Mouse (Mus musculus) kidney, embryonic 16.5 days (tissue): ENCODE measurements around the gene H2-Oa. TPM values are rescaled to one million over a fixed set of nuclear protein-coding genes. Genes with fewer than 3 reads are reported as not detected.

Experiments
- ATAC-seq: fragments of 200-750 bp; cut with Nextera tagmentation; 2 replicates; pipeline ENCODE4 v1.8.0; 2017; ENCODE audit warnings: moderate TSS enrichment; ENCODE audit not compliant: low FRiP score, low TSS enrichment
- H3K27ac ChIP-seq: fragments of 300-500 bp; sonication (generic); 2 replicates; pipeline ENCODE4 v1.5.1; 2014; ENCODE audit warnings: low read length
- H3K27me3 ChIP-seq: fragments of 300-500 bp; sonication (generic); 2 replicates; pipeline ENCODE4 v1.6.1; 2014; ENCODE audit warnings: low read length, control low read depth, mixed read lengths; ENCODE audit not compliant: insufficient read depth
- H3K36me3 ChIP-seq: fragments of 300-500 bp; sonication (generic); 2 replicates; pipeline ENCODE4 v1.6.1; 2014; ENCODE audit warnings: low read length, control low read depth, mixed read lengths; ENCODE audit not compliant: insufficient read depth
- H3K4me1 ChIP-seq: fragments of 300-500 bp; sonication (generic); 2 replicates; pipeline ENCODE4 v1.6.1; 2014; ENCODE audit warnings: low read length, control low read depth, mixed read lengths; ENCODE audit not compliant: insufficient read depth
- H3K4me2 ChIP-seq: fragments of 300-500 bp; sonication (generic); replicated peaks from 2 replicates; pipeline ENCODE4 v1.6.1; 2014; ENCODE audit warnings: low read depth, low read length
- H3K4me3 ChIP-seq: fragments of 300-500 bp; sonication (generic); 2 replicates; pipeline ENCODE4 v1.5.1; 2014; ENCODE audit warnings: mild to moderate bottlenecking, low read length
- H3K9ac ChIP-seq: fragments of 300-500 bp; sonication (generic); replicated peaks from 2 replicates; pipeline ENCODE4 v1.6.1; 2014; ENCODE audit warnings: low read length
- H3K9me3 ChIP-seq: fragments of 300-500 bp; sonication (generic); 2 replicates; pipeline ENCODE4 v1.6.1; 2016; ENCODE audit warnings: low read length, control low read depth
- WGBS: fragments of 180-500 bp; shearing (Covaris S2); extraction: QIAGEN DNeasy Blood & Tissue Kit; methylation state at CpG from one replicate; pipeline ENCODE4 v1.1.7; 2014; 5-methylcytosine and 5-hydroxymethylcytosine counted together
- polyA plus RNA-seq: library from polyadenylated mRNA; unstranded; fragments of >200 nt; fragmentation: Nextera tagmentation; extraction: Ambion mirVana; gene quantifications from 2 replicates; pipeline ENCODE4 v1.2.1, GENCODE M21; 2015

Gene H2-Oa
- polyA plus RNA-seq, 1 experiment from 2014 or later = 0.52 TPM

GRCm38 (mm10) chr17:34098709-34099479, 6.8 kb downstream of the H2-Oa start:
- Histone ChIP-seq H3K4me3 (no peak overlapping the region), H3K9me3 (0 out of 2 replicates have a peak, but pooled peaks cover 4% of the 10 kb centered on the region), H3K27me3 (no peaks in the 10 kb centered on the region), H3K27ac (no peak overlapping the region), H3K4me2 (no peak overlapping the region), H3K9ac (no peak overlapping the region), H3K4me1 (0 out of 2 replicates have a peak, but pooled peaks cover 3% of the 10 kb centered on the region), H3K36me3 (no peaks in the 10 kb centered on the region)
- WGBS = 44% methylated on average over 10 of the region's 10 CpGs
- ATAC-seq = 0 out of 2 replicates have a peak, but pooled peaks have one; percentile 42

GRCm38 (mm10) chr17:34099531-34099930, 7.4 kb downstream of the H2-Oa start:
- Histone ChIP-seq H3K36me3 (no peaks in the 10 kb centered on the region), H3K4me2 (no peak overlapping the region), H3K9ac (no peak overlapping the region), H3K27ac (no peak overlapping the region), H3K9me3 (no peaks in the 10 kb centered on the region), H3K4me1 (0 out of 2 replicates have a peak, but pooled peaks cover 3% of the 10 kb centered on the region), H3K4me3 (no peak overlapping the region), H3K27me3 (no peaks in the 10 kb centered on the region)
- no peak for ATAC-seq
- 51% methylated on average over 5 of the region's 5 CpGs for WGBS

GRCm38 (mm10) chr17:34101185-34101584, 9.0 kb downstream of the H2-Oa start:
- 0 out of 2 replicates have a peak, but pooled peaks cover 3% of the 10 kb centered on the region for H3K4me1 ChIP-seq
- H3K27ac ChIP-seq = no peak overlapping the region
- H3K27me3 ChIP-seq = no peaks in the 10 kb centered on the region
- H3K4me3 ChIP-seq = no peak overlapping the region
- 0 out of 2 replicates have a peak, but pooled peaks have one; percentile 42 for ATAC-seq
- WGBS = 34% methylated on average over 5 of the region's 5 CpGs
- peaks cover 2% of the 10 kb centered on the region; the same call in 1 of the 2 replicates for H3K9me3 ChIP-seq
- H3K36me3 ChIP-seq = no peaks in the 10 kb centered on the region
- no peak overlapping the region for H3K9ac ChIP-seq
- H3K4me2 ChIP-seq = no peak overlapping the region

GRCm38 (mm10) chr17:34101604-34102032, 9.5 kb downstream of the H2-Oa start:
- Histone ChIP-seq H3K4me3 (peak overlapping the region; percentile 14; the same call in 1 of the 2 replicates), H3K4me2 (peak overlapping the region; percentile 48), H3K9ac (no peak overlapping the region; the same call in 1 of the 2 replicates), H3K27ac (no peak overlapping the region), H3K27me3 (no peaks in the 10 kb centered on the region), H3K4me1 (0 out of 2 replicates have a peak, but pooled peaks cover 3% of the 10 kb centered on the region), H3K9me3 (peaks cover 2% of the 10 kb centered on the region; the same call in 1 of the 2 replicates), H3K36me3 (no peaks in the 10 kb centered on the region)
- ATAC-seq = peak; percentile 87
- 4% methylated on average over 12 of the region's 12 CpGs for WGBS

- ATAC-seq = no peak
- 79% methylated on average over 6 of the region's 6 CpGs for WGBS
- Histone ChIP-seq H3K9ac (no peak overlapping the region), H3K9me3 (peaks cover 2% of the 10 kb centered on the region; the same call in 1 of the 2 replicates), H3K4me3 (no peak overlapping the region), H3K27me3 (no peaks in the 10 kb centered on the region), H3K4me1 (0 out of 2 replicates have a peak, but pooled peaks cover 3% of the 10 kb centered on the region), H3K36me3 (no peaks in the 10 kb centered on the region), H3K27ac (no peak overlapping the region), H3K4me2 (no peak overlapping the region)
These were observed 10.7 kb downstream of the H2-Oa start for GRCm38 (mm10) chr17:34102831-34103230.

GRCm38 (mm10) chr17:34104804-34105203, 12.7 kb downstream of the H2-Oa start:
- peaks cover 2% of the 10 kb centered on the region; the same call in 1 of the 2 replicates for H3K9me3 ChIP-seq
- ATAC-seq = no peak

GRCm38 (mm10) chr17:34106555-34106954, 14.4 kb downstream of the H2-Oa start:
- Histone ChIP-seq H3K27me3 (no peaks in the 10 kb centered on the region), H3K4me1 (0 out of 2 replicates have a peak, but pooled peaks cover 3% of the 10 kb centered on the region), H3K9ac (no peak overlapping the region), H3K9me3 (peaks cover 2% of the 10 kb centered on the region; the same call in 1 of the 2 replicates), H3K4me2 (no peak overlapping the region), H3K4me3 (no peak overlapping the region), H3K36me3 (peaks cover 22% of the 10 kb centered on the region), H3K27ac (no peak overlapping the region)
- 84% methylated on average over 7 of the region's 7 CpGs for WGBS
- no peak for ATAC-seq

More at GRCm38 (mm10) chr17:34104804-34105203, 12.7 kb downstream of the H2-Oa start:
- Histone ChIP-seq H3K27ac (no peak overlapping the region), H3K9ac (no peak overlapping the region), H3K27me3 (no peaks in the 10 kb centered on the region), H3K36me3 (peaks cover 7% of the 10 kb centered on the region; the same call in 1 of the 2 replicates), H3K4me1 (0 out of 2 replicates have a peak, but pooled peaks cover 3% of the 10 kb centered on the region), H3K4me3 (no peak overlapping the region), H3K4me2 (no peak overlapping the region)
- WGBS = 80% methylated on average over 9 of the region's 9 CpGs

- ATAC-seq = no peak
- WGBS = 83% methylated on average over 7 of the region's 7 CpGs
- H3K36me3 ChIP-seq = peaks cover 28% of the 10 kb centered on the region
- H3K4me1 ChIP-seq = no peaks in the 10 kb centered on the region; the same call in 1 of the 2 replicates
- no peak overlapping the region for H3K4me2 ChIP-seq
- H3K27ac ChIP-seq = no peak overlapping the region
- H3K9ac ChIP-seq = no peak overlapping the region
- H3K9me3 ChIP-seq = peaks cover 2% of the 10 kb centered on the region; the same call in 1 of the 2 replicates
- H3K4me3 ChIP-seq = no peak overlapping the region
- no peaks in the 10 kb centered on the region for H3K27me3 ChIP-seq
These were observed 15.1 kb downstream of the H2-Oa start for GRCm38 (mm10) chr17:34107109-34107867.

GRCm38 (mm10) chr17:34108460-34108859, 16.3 kb downstream of the H2-Oa start:
- Histone ChIP-seq H3K27me3 (no peaks in the 10 kb centered on the region), H3K4me3 (no peak overlapping the region), H3K9me3 (peaks cover 2% of the 10 kb centered on the region; the same call in 1 of the 2 replicates), H3K4me1 (no peaks in the 10 kb centered on the region; the same call in 1 of the 2 replicates), H3K27ac (no peak overlapping the region), H3K9ac (no peak overlapping the region), H3K4me2 (no peak overlapping the region), H3K36me3 (peaks cover 40% of the 10 kb centered on the region)
- WGBS = 84% methylated on average over 5 of the region's 6 CpGs
- ATAC-seq = no peak
